Mouse (Mus musculus): ENCODE data around the gene Capsl. TPM values are rescaled to one million over a fixed set of nuclear protein-coding genes. Genes with fewer than 3 reads are reported as not detected.

Capsl gene
- polyA plus RNA-seq, 1 experiment = 0.89 TPM

DNA sequence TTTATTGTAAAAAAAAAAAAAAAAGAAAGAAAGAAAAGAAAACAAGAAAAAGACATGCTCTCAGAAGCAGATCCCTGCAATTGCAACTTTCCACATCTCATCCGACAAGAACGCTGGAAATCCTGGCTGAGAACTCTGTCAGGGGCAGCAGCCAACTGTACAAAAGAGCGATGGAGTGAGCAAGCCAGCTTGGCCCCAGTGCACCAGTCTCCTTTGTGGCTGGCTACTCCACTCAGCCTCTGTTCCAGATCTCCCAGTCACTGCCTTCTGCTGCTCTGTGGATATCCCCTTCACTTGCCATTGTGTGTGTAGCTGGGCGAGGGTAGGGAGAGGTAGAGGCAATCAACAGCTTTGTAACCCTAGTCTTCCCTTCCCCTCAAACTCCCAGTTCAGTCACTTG, 18.4 kb downstream of the Capsl start:
- Histone ChIP-seq H3K4me3 (ENCODE audit: control insufficient read depth, insufficient read depth, low read length) (no peak overlapping the region), H3K36me3 (ENCODE audit: control insufficient read depth, insufficient read depth, low read length) (no peaks in the 10 kb centered on the region), H3K4me1 (replicated peaks; ENCODE audit: control insufficient read depth, insufficient read depth, low read length) (no peaks in the 10 kb centered on the region), H3K27ac (ENCODE audit: control insufficient read depth, insufficient read depth, low read length) (no peak overlapping the region), H3K27me3 (ENCODE audit: control insufficient read depth, insufficient read depth, low read length) (no peaks in the 10 kb centered on the region)
- TF ChIP-seq CTCF (IDR thresholded peaks at IDR 0.05; ENCODE audit: borderline replicate concordance, control insufficient read depth, extremely low read depth, insufficient read depth, low read length, poor library complexity) = no peak
- TF ChIP-seq POLR2A (IDR thresholded peaks at IDR 0.05; ENCODE audit: control insufficient read depth, extremely low read depth, insufficient read depth, low read length, poor library complexity) = no peak
- no peak for DNase-seq
- WGBS = 90% methylated on average over 4 of the region's 4 CpGs

DNA sequence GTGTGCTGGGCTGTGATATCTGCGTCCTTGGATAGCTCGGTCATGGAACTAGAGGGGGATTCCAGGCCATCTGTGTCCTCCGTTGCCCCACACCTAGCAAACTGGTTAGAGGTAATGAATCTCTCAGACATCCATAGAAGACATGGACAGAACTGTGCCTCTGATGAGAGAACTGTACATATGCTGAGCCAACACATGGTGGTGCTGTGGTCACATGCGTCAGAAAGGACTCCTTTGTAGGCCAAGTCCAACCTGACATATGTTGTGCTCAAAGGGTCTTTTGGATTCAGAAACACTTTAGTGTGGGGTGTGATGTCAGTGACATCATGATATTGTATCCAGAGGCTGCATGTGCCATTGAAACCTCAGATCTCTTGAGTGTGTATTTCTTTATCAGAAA, 19.4 kb downstream of the Capsl start:
- H3K36me3 ChIP-seq (ENCODE audit: control insufficient read depth, insufficient read depth, low read length) = no peaks in the 10 kb centered on the region
- H3K27ac ChIP-seq (ENCODE audit: control insufficient read depth, insufficient read depth, low read length) = no peak overlapping the region
- no peaks in the 10 kb centered on the region for H3K27me3 ChIP-seq (ENCODE audit: control insufficient read depth, insufficient read depth, low read length)
- 53% methylated on average over 4 of the region's 4 CpGs for WGBS
- DNase-seq = peak; percentile 33
- no peaks in the 10 kb centered on the region for H3K4me1 ChIP-seq (replicated peaks; ENCODE audit: control insufficient read depth, insufficient read depth, low read length)
- TF ChIP-seq POLR2A (IDR thresholded peaks at IDR 0.05; ENCODE audit: control insufficient read depth, extremely low read depth, insufficient read depth, low read length, poor library complexity) (no peak), CTCF (IDR thresholded peaks at IDR 0.05; ENCODE audit: borderline replicate concordance, control insufficient read depth, extremely low read depth, insufficient read depth, low read length, poor library complexity) (no peak)
- H3K4me3 ChIP-seq (ENCODE audit: control insufficient read depth, insufficient read depth, low read length) = no peak overlapping the region

DNA sequence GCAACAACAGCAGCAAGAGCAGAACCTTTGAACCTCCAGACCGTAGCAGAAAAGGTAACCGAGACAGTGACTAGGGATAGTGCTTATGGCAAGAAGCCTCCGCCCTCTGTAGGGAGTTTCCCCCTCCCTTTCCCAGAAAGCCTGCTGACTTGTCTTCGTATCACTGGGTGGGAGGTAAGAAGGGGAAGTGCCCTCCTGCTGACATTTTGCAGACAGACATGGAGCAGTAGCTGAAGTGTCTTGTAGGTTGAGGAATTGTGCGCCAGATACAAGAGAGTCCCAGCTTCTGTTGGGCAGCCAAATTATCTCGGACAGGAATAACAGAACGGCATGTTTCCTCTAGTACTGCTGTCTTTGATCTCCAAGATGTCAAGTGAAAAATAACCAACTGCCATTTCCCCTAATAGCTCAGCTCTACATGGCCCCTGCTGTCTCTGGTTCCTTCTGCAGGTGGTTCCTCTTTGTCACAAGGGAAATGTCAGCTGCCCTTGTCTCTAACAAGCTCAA, 27.7 kb downstream of the Capsl start:
- peak; percentile 17 for DNase-seq
- Histone ChIP-seq H3K27ac (ENCODE audit: control insufficient read depth, insufficient read depth, low read length) (no peak overlapping the region), H3K36me3 (ENCODE audit: control insufficient read depth, insufficient read depth, low read length) (no peaks in the 10 kb centered on the region), H3K4me3 (ENCODE audit: control insufficient read depth, insufficient read depth, low read length) (no peak overlapping the region), H3K27me3 (ENCODE audit: control insufficient read depth, insufficient read depth, low read length) (no peaks in the 10 kb centered on the region), H3K4me1 (replicated peaks; ENCODE audit: control insufficient read depth, insufficient read depth, low read length) (peaks cover 7% of the 10 kb centered on the region)
- 5% methylated on average over 7 of the region's 7 CpGs for WGBS
- TF ChIP-seq CTCF (IDR thresholded peaks at IDR 0.05; ENCODE audit: borderline replicate concordance, control insufficient read depth, extremely low read depth, insufficient read depth, low read length, poor library complexity) = no peak
- TF ChIP-seq POLR2A (IDR thresholded peaks at IDR 0.05; ENCODE audit: control insufficient read depth, extremely low read depth, insufficient read depth, low read length, poor library complexity) = no peak

DNA sequence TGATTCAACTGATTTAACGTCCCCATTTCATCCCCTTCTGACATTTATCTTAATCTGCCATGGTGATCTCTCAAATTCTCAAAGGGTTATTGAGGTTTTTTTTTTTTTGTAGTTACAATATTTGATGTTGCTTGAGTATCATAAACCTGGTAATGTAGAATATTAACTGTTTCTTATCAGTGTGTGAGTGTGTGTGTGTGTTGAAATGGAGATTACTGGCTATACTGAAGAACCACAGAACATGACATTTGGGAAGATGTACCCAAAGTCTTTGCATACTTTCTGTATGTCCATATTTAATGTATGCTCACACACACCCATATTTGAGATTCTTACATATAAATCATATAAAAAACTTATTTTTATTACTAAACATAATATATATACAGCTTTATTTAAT, 28.2 kb downstream of the Capsl start:
- Histone ChIP-seq H3K4me3 (ENCODE audit: control insufficient read depth, insufficient read depth, low read length) (no peak overlapping the region), H3K27ac (ENCODE audit: control insufficient read depth, insufficient read depth, low read length) (no peak overlapping the region), H3K4me1 (replicated peaks; ENCODE audit: control insufficient read depth, insufficient read depth, low read length) (peaks cover 7% of the 10 kb centered on the region), H3K36me3 (ENCODE audit: control insufficient read depth, insufficient read depth, low read length) (no peaks in the 10 kb centered on the region), H3K27me3 (ENCODE audit: control insufficient read depth, insufficient read depth, low read length) (no peaks in the 10 kb centered on the region)
- DNase-seq = no peak
- WGBS = 2% methylated on average over 1 of the region's 1 CpGs
- TF ChIP-seq CTCF (IDR thresholded peaks at IDR 0.05; ENCODE audit: borderline replicate concordance, control insufficient read depth, extremely low read depth, insufficient read depth, low read length, poor library complexity) (no peak), POLR2A (IDR thresholded peaks at IDR 0.05; ENCODE audit: control insufficient read depth, extremely low read depth, insufficient read depth, low read length, poor library complexity) (no peak)

DNA sequence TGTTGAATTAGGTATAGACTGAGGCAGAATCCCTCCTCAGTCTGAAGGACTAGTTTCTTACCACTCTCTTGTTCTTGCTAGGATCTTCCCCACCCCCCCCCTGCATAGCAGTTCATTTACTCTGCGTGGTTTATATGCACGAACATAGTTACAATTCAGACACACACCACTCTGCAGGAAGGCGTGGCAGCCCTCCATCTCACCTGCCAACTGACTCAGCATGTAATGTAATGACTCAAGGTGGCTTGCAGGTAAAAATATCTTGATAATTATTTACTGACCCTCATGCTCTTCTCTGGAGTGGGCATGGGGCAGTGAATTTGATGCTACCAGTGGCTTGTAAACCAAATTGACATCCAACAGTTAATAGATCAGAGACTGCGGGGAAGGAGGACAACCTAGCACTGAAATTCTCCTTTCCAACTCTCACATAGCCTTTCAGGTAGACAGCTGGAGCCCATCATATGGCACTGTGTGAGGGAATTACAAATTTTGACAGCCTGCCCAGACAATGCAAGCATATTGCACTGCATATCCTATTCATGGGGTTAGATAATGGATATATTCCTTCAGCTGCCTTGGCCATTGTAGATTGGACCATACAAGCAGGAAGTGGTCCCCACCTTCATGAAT, 35.3 kb downstream of the Capsl start:
- Histone ChIP-seq H3K36me3 (ENCODE audit: control insufficient read depth, insufficient read depth, low read length) (no peaks in the 10 kb centered on the region), H3K27ac (ENCODE audit: control insufficient read depth, insufficient read depth, low read length) (no peak overlapping the region), H3K27me3 (ENCODE audit: control insufficient read depth, insufficient read depth, low read length) (no peaks in the 10 kb centered on the region), H3K4me3 (ENCODE audit: control insufficient read depth, insufficient read depth, low read length) (no peak overlapping the region), H3K4me1 (replicated peaks; ENCODE audit: control insufficient read depth, insufficient read depth, low read length) (no peaks in the 10 kb centered on the region)
- WGBS = 56% methylated on average over 4 of the region's 4 CpGs
- no peak for TF ChIP-seq POLR2A (IDR thresholded peaks at IDR 0.05; ENCODE audit: control insufficient read depth, extremely low read depth, insufficient read depth, low read length, poor library complexity)
- TF ChIP-seq CTCF (IDR thresholded peaks at IDR 0.05; ENCODE audit: borderline replicate concordance, control insufficient read depth, extremely low read depth, insufficient read depth, low read length, poor library complexity) = no peak
- DNase-seq = no peak

DNA sequence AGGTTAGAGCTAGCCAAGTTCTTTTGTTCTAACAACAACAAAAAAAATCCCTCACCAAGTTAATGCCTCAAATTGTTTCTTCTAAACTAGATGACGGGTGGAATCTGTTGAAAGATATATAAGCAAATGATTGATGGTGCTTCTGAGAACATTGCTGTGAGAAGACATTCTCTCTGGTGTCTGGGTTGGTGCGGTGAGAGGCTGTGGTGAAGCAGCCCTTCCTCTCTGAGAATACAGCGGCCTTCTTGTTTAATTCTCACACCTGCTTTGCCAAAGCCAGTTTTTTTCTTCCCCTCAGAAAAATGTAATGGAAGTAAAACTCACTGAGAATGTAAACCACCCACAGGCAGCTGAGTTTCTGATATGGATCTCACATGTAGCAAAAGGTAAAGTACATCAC, 36.3 kb downstream of the Capsl start:
- DNase-seq = no peak
- no peak for TF ChIP-seq POLR2A (IDR thresholded peaks at IDR 0.05; ENCODE audit: control insufficient read depth, extremely low read depth, insufficient read depth, low read length, poor library complexity)
- 3% methylated on average over 3 of the region's 3 CpGs for WGBS
- no peak overlapping the region for H3K4me3 ChIP-seq (ENCODE audit: control insufficient read depth, insufficient read depth, low read length)
- H3K27ac ChIP-seq (ENCODE audit: control insufficient read depth, insufficient read depth, low read length) = no peak overlapping the region
- H3K36me3 ChIP-seq (ENCODE audit: control insufficient read depth, insufficient read depth, low read length) = no peaks in the 10 kb centered on the region
- no peaks in the 10 kb centered on the region for H3K4me1 ChIP-seq (replicated peaks; ENCODE audit: control insufficient read depth, insufficient read depth, low read length)
- H3K27me3 ChIP-seq (ENCODE audit: control insufficient read depth, insufficient read depth, low read length) = no peaks in the 10 kb centered on the region

DNA sequence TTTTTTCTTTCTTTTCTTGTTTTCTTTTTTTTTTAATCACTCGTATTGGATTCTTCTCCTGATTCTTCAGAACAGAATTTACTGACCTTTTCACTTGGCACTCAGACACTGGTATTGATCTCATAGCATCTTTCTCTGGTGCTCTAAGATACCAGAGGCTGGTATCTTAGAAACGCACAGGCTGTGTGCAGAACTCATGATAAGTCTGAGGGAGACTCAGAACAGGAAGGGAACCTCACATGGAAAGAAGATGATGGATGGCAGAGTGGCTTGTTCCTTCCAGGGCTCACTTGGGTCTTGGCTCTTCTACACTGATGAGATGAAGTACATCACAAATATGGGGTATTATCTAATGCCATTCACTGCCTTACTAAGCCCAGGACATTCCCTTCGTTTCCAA, 36.8 kb downstream of the Capsl start:
- WGBS = 29% methylated on average over 3 of the region's 3 CpGs
- Histone ChIP-seq H3K27ac (ENCODE audit: control insufficient read depth, insufficient read depth, low read length) (no peak overlapping the region), H3K27me3 (ENCODE audit: control insufficient read depth, insufficient read depth, low read length) (no peaks in the 10 kb centered on the region), H3K4me3 (ENCODE audit: control insufficient read depth, insufficient read depth, low read length) (no peak overlapping the region), H3K4me1 (replicated peaks; ENCODE audit: control insufficient read depth, insufficient read depth, low read length) (no peaks in the 10 kb centered on the region), H3K36me3 (ENCODE audit: control insufficient read depth, insufficient read depth, low read length) (no peaks in the 10 kb centered on the region)
- TF ChIP-seq CTCF (IDR thresholded peaks at IDR 0.05; ENCODE audit: borderline replicate concordance, control insufficient read depth, extremely low read depth, insufficient read depth, low read length, poor library complexity) (no peak), POLR2A (IDR thresholded peaks at IDR 0.05; ENCODE audit: control insufficient read depth, extremely low read depth, insufficient read depth, low read length, poor library complexity) (no peak)
- DNase-seq = no peak

All from thymus, adult 2 months (tissue).